Mouse (Mus musculus): ENCODE results near the gene Lmx1a.
A peak's percentile ranks its signal among the peaks of the same experiment; 100 is the strongest.

The Lmx1a gene

GRCm38 (mm10) chr1:167689232-167689261 is at the start of gene Lmx1a:
TSS of gene Lmx1a (plus strand) at chr1:167689237.
- no peak for DNase-seq

DNA sequence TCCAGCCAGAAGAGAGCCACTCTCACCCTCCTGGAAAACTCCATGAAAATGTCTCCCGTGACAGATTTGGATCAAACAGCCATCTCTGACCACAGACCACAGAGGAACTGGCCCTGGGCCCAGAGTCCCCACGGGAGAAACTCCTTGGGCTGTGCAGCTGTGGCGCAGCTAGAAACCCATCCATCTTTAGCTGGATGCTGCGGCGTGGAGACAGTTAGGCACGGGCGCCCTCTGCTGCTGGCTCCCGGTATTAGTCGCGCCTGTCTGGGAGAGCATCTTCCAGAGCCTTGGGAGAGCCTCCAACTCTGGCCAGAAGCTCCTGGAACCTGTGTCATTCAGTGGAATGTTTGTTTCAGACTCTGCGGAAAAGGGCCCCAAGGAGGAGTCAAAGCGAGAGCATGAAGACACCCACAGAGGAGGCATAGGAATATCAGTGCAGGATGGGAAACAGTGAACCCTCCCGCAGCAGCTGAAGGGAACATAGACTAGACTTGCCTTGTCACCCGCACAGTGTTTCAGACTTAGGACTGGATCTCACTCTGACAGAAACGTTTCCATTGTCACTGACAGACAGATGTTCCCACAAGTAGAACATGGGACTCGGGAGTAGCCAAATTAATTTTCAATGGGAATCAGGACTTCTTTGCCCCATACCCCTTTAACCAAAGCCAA is 44.0 kb upstream of the Lmx1a start:
- DNase-seq = peak; percentile 80 to 86

GRCm38 (mm10) chr1:167648670-167649069 is 40.4 kb upstream of the Lmx1a start:
- no peak for DNase-seq

GRCm38 (mm10) chr1:167649122-167649633 is 39.9 kb upstream of the Lmx1a start:
- DNase-seq = no peak

- no peak for DNase-seq
These were observed 36.7 kb upstream of the Lmx1a start for GRCm38 (mm10) chr1:167652336-167652735.

GRCm38 (mm10) chr1:167659065-167659464 is 30.0 kb upstream of the Lmx1a start:
- no peak for DNase-seq

DNA sequence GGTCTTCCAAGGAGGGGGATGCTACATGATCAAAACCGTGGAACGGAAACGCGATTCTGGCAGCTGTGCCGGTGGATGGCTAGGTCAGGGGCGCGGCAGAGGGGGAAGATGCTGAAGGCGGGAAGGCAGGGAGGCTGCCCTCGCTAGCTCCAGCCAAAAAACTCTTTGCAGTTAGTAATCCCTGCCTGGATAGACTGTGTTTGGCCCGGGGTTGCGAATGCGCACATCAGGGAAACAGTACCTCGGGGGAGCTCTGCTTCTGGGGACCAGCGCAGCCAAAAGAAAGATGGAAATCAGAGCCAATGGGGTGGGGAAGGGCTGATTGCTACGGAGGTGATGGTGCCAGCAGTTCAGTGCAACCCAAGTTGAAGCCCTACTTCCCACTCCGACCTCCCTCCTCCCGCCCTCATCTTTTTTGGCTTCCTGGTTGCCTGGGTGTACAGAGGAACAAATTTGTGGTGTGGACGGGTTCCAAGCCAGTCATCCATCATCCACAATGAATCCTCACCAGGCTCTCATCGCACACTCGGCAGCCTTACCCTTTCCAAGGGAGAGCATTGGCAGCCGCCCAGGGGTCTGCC is 28.4 kb upstream of the Lmx1a start:
- peak; percentile 8 to 17 for DNase-seq

DNA sequence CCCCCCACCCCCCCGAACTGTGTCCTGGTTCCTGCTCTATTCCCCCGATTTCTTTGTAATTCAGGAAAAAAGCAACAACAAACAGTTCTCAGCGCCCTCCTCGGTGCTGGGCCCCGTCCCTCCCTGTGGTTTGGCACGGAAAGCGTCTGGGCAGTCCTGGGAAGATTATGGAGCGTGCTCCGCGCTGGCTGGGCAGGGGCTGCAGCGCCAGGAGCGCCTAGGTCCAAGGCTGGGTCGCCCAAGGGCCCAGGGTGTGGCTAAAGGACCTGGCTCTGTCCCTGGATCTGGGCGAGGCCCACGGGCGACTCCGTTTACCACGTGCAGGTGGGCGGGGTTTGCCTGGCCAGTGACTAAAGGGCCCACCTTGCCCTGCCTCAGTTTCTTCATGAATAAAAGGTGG is 27.9 kb upstream of the Lmx1a start:
- DNase-seq = peak in 1 of 2 experiments; percentile 5

- DNase-seq = no peak
These were observed 25.9 kb upstream of the Lmx1a start for GRCm38 (mm10) chr1:167663136-167663535.

- DNase-seq = peak; percentile 51 to 67
These were observed 19.2 kb upstream of the Lmx1a start for GRCm38 (mm10) chr1:167669796-167670195.

DNA sequence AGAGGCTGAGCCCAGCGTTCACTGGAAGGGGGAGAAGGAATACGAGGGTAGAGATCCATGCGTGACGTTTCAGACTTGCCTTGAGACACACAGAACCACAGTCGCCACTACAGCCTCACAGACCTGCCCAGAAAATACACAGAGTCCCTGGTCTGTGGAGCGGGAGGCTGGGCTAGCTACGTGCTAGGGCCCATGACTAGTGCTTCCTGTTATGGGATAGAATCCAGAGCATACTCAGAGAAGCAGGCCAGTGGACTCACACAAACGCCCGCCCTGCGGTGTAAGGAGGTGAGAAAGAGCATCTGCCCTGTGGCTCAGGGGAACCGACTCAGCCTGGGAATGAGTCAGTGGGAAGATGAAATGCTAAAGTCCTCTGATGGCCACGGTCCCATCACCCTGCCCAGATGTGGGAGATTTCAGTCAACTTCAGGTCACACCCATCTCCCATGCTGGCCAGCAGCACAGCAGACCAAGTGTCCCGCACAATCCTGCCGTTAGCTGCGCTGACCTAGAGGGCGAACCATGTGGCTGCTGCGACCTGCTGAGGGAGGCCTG is 16.5 kb upstream of the Lmx1a start:
- no peak for DNase-seq

- no peak for DNase-seq
These were observed 10.0 kb upstream of the Lmx1a start for GRCm38 (mm10) chr1:167679061-167679460.

DNA sequence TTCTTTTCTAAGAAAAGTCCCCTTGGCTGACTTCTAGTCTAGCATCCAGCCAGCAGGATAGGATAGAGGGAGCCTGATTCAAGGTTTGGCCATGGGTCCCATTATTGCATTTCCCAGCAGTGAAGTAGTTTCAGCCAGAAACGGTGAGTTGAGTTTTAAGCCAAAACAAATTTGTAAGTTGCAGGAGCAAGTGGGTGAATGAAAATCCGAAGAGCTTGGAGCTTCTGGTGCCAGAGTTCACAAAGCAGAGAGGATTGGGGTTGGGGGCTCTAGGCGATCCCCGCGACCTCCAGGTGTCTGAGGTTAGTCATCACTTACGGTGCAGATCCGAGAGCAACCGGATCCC is 1.1 kb upstream of the Lmx1a start:
- DNase-seq = no peak

DNA sequence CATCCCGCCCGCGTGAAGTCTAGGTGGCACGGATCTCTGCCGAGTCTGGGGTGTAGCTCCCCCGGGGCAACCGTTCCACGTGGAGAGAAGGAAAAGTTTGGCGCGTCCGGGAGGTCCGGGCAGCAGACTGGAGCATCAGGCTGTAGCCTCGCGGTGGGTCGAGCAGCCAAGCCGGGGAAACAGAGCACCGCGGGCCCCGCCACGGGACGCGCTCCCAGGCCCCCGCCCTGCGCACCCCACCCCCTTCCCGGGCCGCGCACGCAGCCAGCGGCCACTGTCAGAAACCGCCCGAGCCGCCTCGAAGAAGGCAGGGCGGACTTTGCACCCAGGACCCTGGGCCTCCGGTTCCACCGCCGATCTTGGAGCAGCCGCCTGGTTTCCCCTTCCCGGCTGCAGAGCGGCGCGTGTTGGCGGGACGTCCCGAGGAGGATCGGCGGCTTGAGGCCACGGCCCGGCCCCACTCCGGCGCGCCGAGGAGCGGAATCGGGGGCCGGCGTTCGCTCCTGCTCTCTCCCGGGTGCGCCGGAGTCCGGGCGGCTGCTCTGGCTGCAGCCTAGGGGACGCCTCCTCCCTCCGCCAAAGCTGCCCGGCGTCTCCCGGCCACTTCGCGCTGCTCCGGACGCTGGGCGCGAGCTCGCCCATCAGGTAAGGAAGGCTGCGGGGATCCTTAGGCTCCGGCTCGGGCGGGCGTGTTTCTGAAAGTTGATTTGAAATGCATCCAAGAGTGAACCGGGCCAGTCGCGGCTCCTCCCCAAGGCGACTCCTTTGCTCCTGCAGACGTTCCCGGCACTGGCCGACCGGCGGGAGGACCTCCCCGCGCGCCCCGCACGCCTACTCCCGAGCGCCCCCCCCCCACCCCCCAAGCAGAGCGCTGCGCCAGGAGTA is 448 bp upstream of the Lmx1a start:
- DNase-seq = no peak

- DNase-seq = no peak
These were observed 463 bp downstream of the Lmx1a start for GRCm38 (mm10) chr1:167689262-167690137.

DNA sequence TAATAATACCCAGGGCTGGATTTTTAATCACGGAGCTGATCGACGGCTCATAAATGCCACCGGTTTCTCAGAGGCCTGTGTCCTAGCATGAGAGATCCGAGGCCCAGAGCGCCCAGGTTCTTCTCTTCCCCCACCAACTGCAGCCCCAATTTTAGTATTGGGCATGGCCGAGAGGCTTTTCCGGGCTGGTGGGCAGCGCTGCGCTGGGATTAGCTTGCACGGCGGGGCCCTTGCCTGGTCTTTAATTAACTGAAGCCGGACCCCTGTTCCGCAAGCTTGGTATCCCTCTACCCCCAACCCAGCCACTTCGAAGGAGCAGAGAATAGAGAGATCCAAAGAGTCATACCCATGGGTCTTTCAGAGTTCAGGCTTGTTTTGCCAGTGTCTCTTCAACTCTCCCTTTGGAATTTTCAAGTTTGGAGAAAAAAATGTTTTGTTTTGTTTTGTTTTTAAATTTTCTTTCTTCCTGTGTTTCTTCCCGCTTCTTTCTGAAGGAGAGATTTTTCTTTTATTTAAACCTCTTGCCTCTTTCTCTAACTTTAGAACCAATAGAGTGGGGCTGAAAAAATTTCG is 1.2 kb downstream of the Lmx1a start:
- no peak for DNase-seq

GRCm38 (mm10) chr1:167690716-167691550 is 1.9 kb downstream of the Lmx1a start:
- DNase-seq = no peak

GRCm38 (mm10) chr1:167691911-167692682 is 3.1 kb downstream of the Lmx1a start:
- DNase-seq = no peak

DNA sequence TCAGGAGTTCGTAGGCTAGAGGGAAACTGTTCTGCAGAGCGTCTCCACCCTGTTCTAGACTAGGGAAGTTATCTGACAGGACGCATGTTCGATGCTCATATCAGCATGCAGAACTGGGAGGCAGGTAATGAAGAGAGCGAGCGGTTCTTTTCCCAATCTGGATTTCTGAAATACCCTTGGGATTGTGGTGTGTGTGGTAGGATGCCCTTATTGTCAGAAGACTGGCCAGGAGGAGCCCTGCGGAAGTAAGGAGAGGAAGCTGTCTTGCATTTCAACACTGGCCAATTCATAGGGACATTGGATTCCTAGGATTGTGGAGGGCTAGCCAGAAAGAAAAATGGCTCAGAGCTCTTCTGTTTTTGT is 3.6 kb downstream of the Lmx1a start:
- DNase-seq = no peak

GRCm38 (mm10) chr1:167693499-167694240 is 4.6 kb downstream of the Lmx1a start:
- no peak for DNase-seq

Measured in cerebellum, adult 18-20 months (tissue).